Mouse (Mus musculus): Measurements from ENCODE around the gene Spint4. TPM values are rescaled to one million over a fixed set of nuclear protein-coding genes. Genes with fewer than 3 reads are reported as not detected.

Spint4 gene
- total and polyA plus RNA-seq, 3 experiments = not detected

DNA sequence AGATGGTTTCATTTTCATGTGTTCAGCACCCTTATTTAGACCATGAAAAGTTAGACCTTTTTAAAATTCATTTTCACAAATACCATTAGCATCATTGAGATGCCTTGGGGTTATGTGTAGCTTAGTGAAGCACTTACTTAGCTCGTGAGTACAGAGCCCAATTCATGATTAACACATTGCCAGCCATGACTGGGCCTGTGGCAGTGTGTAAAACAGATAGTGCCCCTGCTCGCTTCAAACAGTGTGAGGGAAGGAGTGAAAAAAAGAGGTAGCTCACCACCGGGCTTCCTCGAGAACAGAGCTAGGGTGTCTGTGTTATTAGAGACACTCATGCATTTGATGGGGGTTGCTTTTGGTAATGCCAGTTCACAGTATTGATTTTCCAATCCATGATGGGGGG is 49.9 kb downstream of the Spint4 start:
- H3K9me3 ChIP-seq (replicated peaks; ENCODE audit: low read length) = no peaks in the 10 kb centered on the region
- no peak for TF ChIP-seq POLR2AphosphoS2 (IDR thresholded peaks at IDR 0.05; ENCODE audit: low read depth, low read length)
- no peak for TF ChIP-seq NRF1 (IDR thresholded peaks at IDR 0.05; ENCODE audit: low read depth, low read length)
- no peak for TF ChIP-seq CTCF (conservative IDR thresholded peaks at IDR 0.05 in 1 of 2, IDR thresholded peaks at IDR 0.05 in 1 of 2; ENCODE audit: low read depth in 2 of 2, low read length in 2 of 2)
- TF ChIP-seq NELFE (IDR thresholded peaks at IDR 0.05; ENCODE audit: low read depth, low read length) = no peak
- no peak for TF ChIP-seq HCFC1 (IDR thresholded peaks at IDR 0.05; ENCODE audit: low read depth, low read length)
- no peak for TF ChIP-seq ZMIZ1 (IDR thresholded peaks at IDR 0.05; ENCODE audit: low read depth, low read length)
- TF ChIP-seq ZNF384 (IDR thresholded peaks at IDR 0.05; ENCODE audit: low read depth, low read length) = no peak
- H3K27me3 ChIP-seq (replicated peaks) = peaks cover 24% of the 10 kb centered on the region
- in situ Hi-C loops (cut with MboI; ENCODE audit: low pct_ligation_motif_present, low pct_unique_long_range_greater_than_20kb, low sequenced_read_pairs) = loop anchor here (25.0 kb wide), 1 partner anchor 336 kb away; the partner anchor contains the start of genes Matn4 and Rbpjl
- H3K4me2 ChIP-seq (ENCODE audit: insufficient read depth, low read depth, poor library complexity, severe bottlenecking) = no peak overlapping the region
- H3K27ac ChIP-seq (ENCODE audit: insufficient read depth, low read depth) = no peak overlapping the region
- peaks cover 9% of the 10 kb centered on the region for H3K79me2 ChIP-seq (replicated peaks; ENCODE audit: control insufficient read depth, extremely low read depth, insufficient read depth, poor library complexity, severe bottlenecking)
- DNase-seq (ENCODE audit: extremely low read depth) = no peak
- H3K36me3 ChIP-seq (replicated peaks in 1 of 2; ENCODE audit: control insufficient read depth in 1 of 2, insufficient read depth in 1 of 2, low read length in 1 of 2) = peaks cover 27 to 56% of the 10 kb centered on the region in 2 experiments
- H3K9ac ChIP-seq (ENCODE audit: insufficient read depth, low read depth) = no peak overlapping the region
- H3K4me1 ChIP-seq (ENCODE audit: control insufficient read depth in 1 of 2, insufficient read depth in 2 of 2) = peaks cover 6 to 19% of the 10 kb centered on the region in 2 experiments; a peak in 3 of 4 replicates
- dilution Hi-C loops (cut with MboI; ENCODE audit: extremely low pct_ligation_motif_present, extremely low pct_unique_long_range_greater_than_20kb, low sequenced_read_pairs) = no loop called here
- no peak overlapping the region for H3K4me3 ChIP-seq (replicated peaks in 1 of 3; ENCODE audit: low read depth in 2 of 3, low read length in 2 of 3, poor library complexity in 1 of 3)

DNA sequence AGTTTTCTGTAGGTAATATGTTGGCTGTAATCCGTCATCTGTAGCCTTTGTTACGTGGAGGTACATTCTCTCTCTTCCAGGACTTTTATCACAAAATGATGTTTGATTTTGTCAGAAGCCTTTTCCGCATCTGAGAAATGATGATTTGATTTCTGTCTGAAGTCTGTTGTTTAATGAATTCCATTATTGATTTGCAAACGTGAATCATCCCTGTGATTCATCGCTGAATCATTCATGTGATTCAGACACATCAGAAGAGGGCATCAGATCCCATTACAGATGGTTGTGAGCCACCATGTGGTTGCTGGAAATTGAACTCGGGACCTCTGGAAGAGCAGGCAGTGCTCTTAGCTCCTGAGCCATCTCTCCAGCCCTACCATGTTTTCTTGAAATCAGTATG is 50.7 kb downstream of the Spint4 start:
- peaks cover 6 to 19% of the 10 kb centered on the region in 2 experiments; a peak in 3 of 4 replicates for H3K4me1 ChIP-seq (ENCODE audit: control insufficient read depth in 1 of 2, insufficient read depth in 2 of 2)
- no peaks in the 10 kb centered on the region for H3K9me3 ChIP-seq (replicated peaks; ENCODE audit: low read length)
- no peak overlapping the region for H3K4me2 ChIP-seq (ENCODE audit: insufficient read depth, low read depth, poor library complexity, severe bottlenecking)
- dilution Hi-C loops (cut with MboI; ENCODE audit: extremely low pct_ligation_motif_present, extremely low pct_unique_long_range_greater_than_20kb, low sequenced_read_pairs) = no loop called here
- H3K4me3 ChIP-seq (replicated peaks in 1 of 3; ENCODE audit: low read depth in 2 of 3, low read length in 2 of 3, poor library complexity in 1 of 3) = no peak overlapping the region
- no peak overlapping the region for H3K27ac ChIP-seq (ENCODE audit: insufficient read depth, low read depth)
- peaks cover 9% of the 10 kb centered on the region for H3K79me2 ChIP-seq (replicated peaks; ENCODE audit: control insufficient read depth, extremely low read depth, insufficient read depth, poor library complexity, severe bottlenecking)
- peaks cover 33 to 64% of the 10 kb centered on the region in 2 experiments for H3K36me3 ChIP-seq (replicated peaks in 1 of 2; ENCODE audit: control insufficient read depth in 1 of 2, insufficient read depth in 1 of 2, low read length in 1 of 2)
- no peak overlapping the region for H3K9ac ChIP-seq (ENCODE audit: insufficient read depth, low read depth)
- H3K27me3 ChIP-seq (replicated peaks) = peaks cover 16% of the 10 kb centered on the region
- no peak for DNase-seq (ENCODE audit: extremely low read depth)
- TF ChIP-seq E2F4 (IDR thresholded peaks at IDR 0.05; ENCODE audit: insufficient replicate concordance, low read depth, low read length) = no peak
- no peak for TF ChIP-seq NELFE (IDR thresholded peaks at IDR 0.05; ENCODE audit: low read depth, low read length)
- TF ChIP-seq MAX (IDR thresholded peaks at IDR 0.05; ENCODE audit: low read length) = no peak
- in situ Hi-C loops (cut with MboI; ENCODE audit: low pct_ligation_motif_present, low pct_unique_long_range_greater_than_20kb, low sequenced_read_pairs) = loop anchor here (25.0 kb wide), 1 partner anchor 337 kb away; the partner anchor contains the start of genes Matn4 and Rbpjl

Other genes starting within 250 kb of the Spint4 start
Only the 20 nearest of the 32 such genes appear.
- gene Spint3, start 125.0 kb upstream of the Spint4 start, total RNA-seq (2012; rRNA removed) = not detected in 2 replicates
- not detected in 2 replicates for gene Spint3, start 125.0 kb upstream of the Spint4 start, total RNA-seq (2014; rRNA removed)
- gene Spint3, start 125.0 kb upstream of the Spint4 start, polyA plus RNA-seq (2012; ENCODE audit: insufficient read length, low read depth) = not detected in 2 replicates
- gene Wfdc6a, start 113.1 kb upstream of the Spint4 start, total RNA-seq (2012; rRNA removed) = not detected in 2 replicates
- not detected in 2 replicates for gene Wfdc6a, start 113.1 kb upstream of the Spint4 start, total RNA-seq (2014; rRNA removed)
- not detected in 2 replicates for gene Wfdc6a, start 113.1 kb upstream of the Spint4 start, polyA plus RNA-seq (2012; ENCODE audit: insufficient read length, low read depth)
- gene Eppin, start 104.9 kb upstream of the Spint4 start, total RNA-seq (2012; rRNA removed) = not detected in 2 replicates
- gene Eppin, start 104.9 kb upstream of the Spint4 start, total RNA-seq (2014; rRNA removed) = not detected in 2 replicates
- gene Eppin, start 104.9 kb upstream of the Spint4 start, polyA plus RNA-seq (2012; ENCODE audit: insufficient read length, low read depth) = not detected in 2 replicates
- gene Wfdc6b, start 85.0 kb upstream of the Spint4 start, total RNA-seq (2012; rRNA removed) = not detected in 2 replicates
- not detected in 2 replicates for gene Wfdc6b, start 85.0 kb upstream of the Spint4 start, total RNA-seq (2014; rRNA removed)
- gene Wfdc6b, start 85.0 kb upstream of the Spint4 start, polyA plus RNA-seq (2012; ENCODE audit: insufficient read length, low read depth) = not detected in 2 replicates
- not detected in 2 replicates for gene Wfdc8, start 84.9 kb upstream of the Spint4 start, total RNA-seq (2012; rRNA removed)
- gene Wfdc8, start 84.9 kb upstream of the Spint4 start, total RNA-seq (2014; rRNA removed) = not detected in 2 replicates
- not detected in 2 replicates for gene Wfdc8, start 84.9 kb upstream of the Spint4 start, polyA plus RNA-seq (2012; ENCODE audit: insufficient read length, low read depth)
- not detected in 2 replicates for gene Wfdc16, start 59.7 kb upstream of the Spint4 start, total RNA-seq (2012; rRNA removed)
- gene Wfdc16, start 59.7 kb upstream of the Spint4 start, total RNA-seq (2014; rRNA removed) = not detected in 2 replicates
- not detected in 2 replicates for gene Wfdc16, start 59.7 kb upstream of the Spint4 start, polyA plus RNA-seq (2012; ENCODE audit: insufficient read length, low read depth)
- not detected in 2 replicates for gene Wfdc10, start 42.5 kb upstream of the Spint4 start, total RNA-seq (2012; rRNA removed)
- not detected in 2 replicates for gene Wfdc10, start 42.5 kb upstream of the Spint4 start, total RNA-seq (2014; rRNA removed)
- gene Wfdc10, start 42.5 kb upstream of the Spint4 start, polyA plus RNA-seq (2012; ENCODE audit: insufficient read length, low read depth) = not detected in 2 replicates
- gene Wfdc9, start 41.9 kb upstream of the Spint4 start, total RNA-seq (2012; rRNA removed) = not detected in 2 replicates
- not detected in 2 replicates for gene Wfdc9, start 41.9 kb upstream of the Spint4 start, total RNA-seq (2014; rRNA removed)
- gene Wfdc9, start 41.9 kb upstream of the Spint4 start, polyA plus RNA-seq (2012; ENCODE audit: insufficient read length, low read depth) = not detected in 2 replicates
- gene Wfdc11, start 24.4 kb upstream of the Spint4 start, total RNA-seq (2012; rRNA removed) = not detected in 2 replicates
- gene Wfdc11, start 24.4 kb upstream of the Spint4 start, total RNA-seq (2014; rRNA removed) = not detected in 2 replicates
- not detected in 2 replicates for gene Wfdc11, start 24.4 kb upstream of the Spint4 start, polyA plus RNA-seq (2012; ENCODE audit: insufficient read length, low read depth)
- gene Wfdc13, start 13.4 kb upstream of the Spint4 start, total RNA-seq (2012; rRNA removed) = not detected in 2 replicates
- not detected in 2 replicates for gene Wfdc13, start 13.4 kb upstream of the Spint4 start, total RNA-seq (2014; rRNA removed)
- not detected in 2 replicates for gene Wfdc13, start 13.4 kb upstream of the Spint4 start, polyA plus RNA-seq (2012; ENCODE audit: insufficient read length, low read depth)
- gene Spint5, start 16.8 kb downstream of the Spint4 start, total RNA-seq (2012; rRNA removed) = 1.4 and 2.4 TPM in 2 replicates
- gene Spint5, start 16.8 kb downstream of the Spint4 start, total RNA-seq (2014; rRNA removed) = not detected in 2 replicates
- not detected in 2 replicates for gene Spint5, start 16.8 kb downstream of the Spint4 start, polyA plus RNA-seq (2012; ENCODE audit: insufficient read length, low read depth)
- gene Wfdc3, start 47.4 kb downstream of the Spint4 start, total RNA-seq (2012; rRNA removed) = 0.08 and 0.21 TPM in 2 replicates
- 0.14 TPM in 1 of 2 replicates, not detected in the other for gene Wfdc3, start 47.4 kb downstream of the Spint4 start, total RNA-seq (2014; rRNA removed)
- gene Wfdc3, start 47.4 kb downstream of the Spint4 start, polyA plus RNA-seq (2012; ENCODE audit: insufficient read length, low read depth) = not detected in 2 replicates
- 14.0 and 15.2 TPM in 2 replicates for gene Dnttip1, start 47.5 kb downstream of the Spint4 start, total RNA-seq (2012; rRNA removed)
- gene Dnttip1, start 47.5 kb downstream of the Spint4 start, total RNA-seq (2014; rRNA removed) = 17.1 and 17.6 TPM in 2 replicates
- 29.7 and 35.0 TPM in 2 replicates for gene Dnttip1, start 47.5 kb downstream of the Spint4 start, polyA plus RNA-seq (2012; ENCODE audit: insufficient read length, low read depth)
- 103 and 121 TPM in 2 replicates for gene Ube2c, start 71.4 kb downstream of the Spint4 start, total RNA-seq (2012; rRNA removed)
- 104 and 126 TPM in 2 replicates for gene Ube2c, start 71.4 kb downstream of the Spint4 start, total RNA-seq (2014; rRNA removed)
- gene Ube2c, start 71.4 kb downstream of the Spint4 start, polyA plus RNA-seq (2012; ENCODE audit: insufficient read length, low read depth) = 156 and 226 TPM in 2 replicates
- gene Tnnc2, start 81.5 kb downstream of the Spint4 start, total RNA-seq (2012; rRNA removed) = not detected in 2 replicates
- not detected in 2 replicates for gene Tnnc2, start 81.5 kb downstream of the Spint4 start, total RNA-seq (2014; rRNA removed)
- not detected in 2 replicates for gene Tnnc2, start 81.5 kb downstream of the Spint4 start, polyA plus RNA-seq (2012; ENCODE audit: insufficient read length, low read depth)
- 2.3 and 3.3 TPM in 2 replicates for gene Snx21, start 87.3 kb downstream of the Spint4 start, total RNA-seq (2012; rRNA removed)
- gene Snx21, start 87.3 kb downstream of the Spint4 start, total RNA-seq (2014; rRNA removed) = 0.71 and 1.1 TPM in 2 replicates
- gene Snx21, start 87.3 kb downstream of the Spint4 start, polyA plus RNA-seq (2012; ENCODE audit: insufficient read length, low read depth) = 1.1 and 1.5 TPM in 2 replicates
- 22.0 and 26.8 TPM in 2 replicates for gene Acot8, start 106.4 kb downstream of the Spint4 start, total RNA-seq (2012; rRNA removed)
- 15.8 and 16.8 TPM in 2 replicates for gene Acot8, start 106.4 kb downstream of the Spint4 start, total RNA-seq (2014; rRNA removed)
- 10.5 and 11.9 TPM in 2 replicates for gene Acot8, start 106.4 kb downstream of the Spint4 start, polyA plus RNA-seq (2012; ENCODE audit: insufficient read length, low read depth)
- gene Zswim3, start 106.6 kb downstream of the Spint4 start, total RNA-seq (2012; rRNA removed) = 3.5 and 3.7 TPM in 2 replicates
- 1.6 and 2.3 TPM in 2 replicates for gene Zswim3, start 106.6 kb downstream of the Spint4 start, total RNA-seq (2014; rRNA removed)
- 2.1 and 2.5 TPM in 2 replicates for gene Zswim3, start 106.6 kb downstream of the Spint4 start, polyA plus RNA-seq (2012; ENCODE audit: insufficient read length, low read depth)
- 9.5 and 9.6 TPM in 2 replicates for gene Zswim1, start 124.2 kb downstream of the Spint4 start, total RNA-seq (2012; rRNA removed)
- gene Zswim1, start 124.2 kb downstream of the Spint4 start, total RNA-seq (2014; rRNA removed) = 5.3 and 5.8 TPM in 2 replicates
- 10.4 and 13.8 TPM in 2 replicates for gene Zswim1, start 124.2 kb downstream of the Spint4 start, polyA plus RNA-seq (2012; ENCODE audit: insufficient read length, low read depth)
- 0.34 TPM in 1 of 2 replicates, not detected in the other for gene Spata25, start 130.0 kb downstream of the Spint4 start, total RNA-seq (2012; rRNA removed)
- gene Spata25, start 130.0 kb downstream of the Spint4 start, total RNA-seq (2014; rRNA removed) = not detected in 2 replicates
- gene Spata25, start 130.0 kb downstream of the Spint4 start, polyA plus RNA-seq (2012; ENCODE audit: insufficient read length, low read depth) = not detected in 2 replicates